Mouse (Mus musculus) CH12.LX (cell line): Measurements from ENCODE around the gene Asb16. TPM values are rescaled to one million over a fixed set of nuclear protein-coding genes. Genes with fewer than 3 reads are reported as not detected.
A peak's percentile ranks its signal among the peaks of the same experiment; 100 is the strongest.

ENCODE experiments used
- DNase-seq: peaks from one replicate; pipeline ENCODE4 v3.0.0-alpha.2; 2013; ENCODE audit errors: extremely low read depth
- H3K27ac ChIP-seq: 2 replicates; pipeline ENCODE4 v1.5.1; 2012; ENCODE audit warnings: low read depth, mild to moderate bottlenecking, control low read depth, moderate library complexity; ENCODE audit not compliant: insufficient read depth
- H3K27me3 ChIP-seq: replicated peaks from 2 replicates; pipeline ENCODE3; 2012; ENCODE audit warnings: inconsistent platforms
- H3K36me3 ChIP-seq, 2 experiments: replicated peaks in 1 of 2; 2 replicates each; pipeline versions ENCODE3 to v1.6.1; 2012; ENCODE audit warnings: inconsistent platforms in 1 of 2, low read length in 1 of 2, mild to moderate bottlenecking in 1 of 2, mixed read lengths in 1 of 2, moderate library complexity in 1 of 2; ENCODE audit not compliant: control insufficient read depth in 1 of 2, insufficient read depth in 1 of 2
- H3K4me1 ChIP-seq, 2 experiments: 2 replicates each; pipeline ENCODE4 v1.6.1; 2012; ENCODE audit warnings: inconsistent platforms in 1 of 2, moderate library complexity in 1 of 2; ENCODE audit not compliant: insufficient read depth in 2 of 2, control insufficient read depth in 1 of 2
- H3K4me2 ChIP-seq: 2 replicates; pipeline ENCODE4 v1.6.1; 2012; ENCODE audit warnings: low read depth, mild to moderate bottlenecking, control low read depth; ENCODE audit not compliant: poor library complexity, insufficient read depth, severe bottlenecking
- H3K4me3 ChIP-seq, 3 experiments: fragments of 150-350 bp in 1 of 3; sonication (generic) in 1 of 3; replicated peaks in 1 of 3; 2 replicates each; pipeline versions ENCODE3 to v1.5.1; 2011 to 2012; ENCODE audit warnings: low read depth in 2 of 3, low read length in 2 of 3, mild to moderate bottlenecking in 2 of 3, moderate library complexity in 2 of 3, control low read depth in 1 of 3, improper control_type of control experiment in 1 of 3, inconsistent platforms in 1 of 3, mixed read lengths in 1 of 3; ENCODE audit not compliant: poor library complexity in 1 of 3
- H3K79me2 ChIP-seq: replicated peaks from 2 replicates; pipeline ENCODE4 v1.6.1; 2012; ENCODE audit warnings: mild to moderate bottlenecking, moderate library complexity; ENCODE audit not compliant: control insufficient read depth, poor library complexity, insufficient read depth, severe bottlenecking; ENCODE audit errors: extremely low read depth
- H3K9ac ChIP-seq: 2 replicates; pipeline ENCODE4 v1.6.1; 2012; ENCODE audit warnings: low read depth, mild to moderate bottlenecking, control low read depth, moderate library complexity; ENCODE audit not compliant: insufficient read depth
- H3K9me3 ChIP-seq: replicated peaks from 2 replicates; pipeline ENCODE3; 2012; ENCODE audit warnings: low read length, inconsistent platforms, mixed read lengths
- BHLHE40 ChIP-seq: IDR thresholded peaks from 2 replicates; pipeline ENCODE4 v1.6.1; 2011; ENCODE audit warnings: mild to moderate bottlenecking, low read depth, low read length, improper control_type of control experiment
- CHD1 ChIP-seq: IDR thresholded peaks from 2 replicates; pipeline ENCODE4 v1.6.1; 2012; ENCODE audit warnings: low read depth, low read length, improper control_type of control experiment, inconsistent platforms
- CHD2 ChIP-seq: IDR thresholded peaks from 2 replicates; pipeline ENCODE4 v1.6.1; 2011; ENCODE audit warnings: low read length, improper control_type of control experiment
- CTCF ChIP-seq, 2 experiments: IDR thresholded peaks in 1 of 2; conservative IDR thresholded peaks in 1 of 2; 2 replicates each; pipeline ENCODE4 v1.5.1; 2011 to 2012; ENCODE audit warnings: low read depth in 2 of 2, low read length in 2 of 2, improper control_type of control experiment in 1 of 2, inconsistent platforms in 1 of 2, mild to moderate bottlenecking in 1 of 2, moderate library complexity in 1 of 2
- E2F4 ChIP-seq: IDR thresholded peaks from 2 replicates; pipeline ENCODE4 v1.6.1; 2011; ENCODE audit warnings: low read depth, low read length, improper control_type of control experiment; ENCODE audit not compliant: insufficient replicate concordance
- ELF1 ChIP-seq: IDR thresholded peaks from 2 replicates; pipeline ENCODE4 v1.6.1; 2014; ENCODE audit warnings: low read depth, mild to moderate bottlenecking, inconsistent platforms, low read length, improper control_type of control experiment
- EP300 ChIP-seq: IDR thresholded peaks from 2 replicates; pipeline ENCODE4 v1.6.1; 2011; ENCODE audit warnings: low read length, improper control_type of control experiment
- ETS1 ChIP-seq: conservative IDR thresholded peaks from 2 replicates; pipeline ENCODE4 v1.6.1; 2012; ENCODE audit warnings: low read depth, mild to moderate bottlenecking, inconsistent platforms, low read length, improper control_type of control experiment, moderate library complexity
- GABPA ChIP-seq: IDR thresholded peaks from 2 replicates; pipeline ENCODE4 v1.6.1; 2012; ENCODE audit warnings: low read depth, low read length, improper control_type of control experiment, inconsistent platforms; ENCODE audit not compliant: insufficient replicate concordance
- HCFC1 ChIP-seq: IDR thresholded peaks from 2 replicates; pipeline ENCODE4 v1.6.1; 2012; ENCODE audit warnings: low read depth, mild to moderate bottlenecking, inconsistent platforms, low read length, improper control_type of control experiment
- IRF4 ChIP-seq: IDR thresholded peaks from 2 replicates; pipeline ENCODE4 v1.6.1; 2014; ENCODE audit warnings: low read depth, mild to moderate bottlenecking, inconsistent platforms, low read length, improper control_type of control experiment
- JUN ChIP-seq: IDR thresholded peaks from 2 replicates; pipeline ENCODE4 v1.6.1; 2011; ENCODE audit warnings: low read depth, mild to moderate bottlenecking, low read length, improper control_type of control experiment, moderate library complexity; ENCODE audit not compliant: insufficient read depth
- JUND ChIP-seq: conservative IDR thresholded peaks from 2 replicates; pipeline ENCODE4 v1.6.1; 2011; ENCODE audit warnings: low read depth, low read length, improper control_type of control experiment
- KAT2A ChIP-seq: IDR thresholded peaks from 2 replicates; pipeline ENCODE4 v1.6.1; 2012; ENCODE audit warnings: low read length, improper control_type of control experiment, inconsistent platforms; ENCODE audit not compliant: insufficient replicate concordance
- MAFK ChIP-seq: IDR thresholded peaks from 2 replicates; pipeline ENCODE4 v1.6.1; 2011; ENCODE audit warnings: low read length, improper control_type of control experiment; ENCODE audit not compliant: insufficient replicate concordance
- MAX ChIP-seq: IDR thresholded peaks from 2 replicates; pipeline ENCODE4 v1.6.1; 2011; ENCODE audit warnings: low read length, improper control_type of control experiment
- MAZ ChIP-seq: IDR thresholded peaks from 2 replicates; pipeline ENCODE4 v1.6.1; 2012; ENCODE audit warnings: low read depth, mild to moderate bottlenecking, inconsistent platforms, low read length, improper control_type of control experiment, moderate library complexity
- MEF2A ChIP-seq: IDR thresholded peaks from 2 replicates; pipeline ENCODE4 v1.6.1; 2014; ENCODE audit warnings: low read depth, mild to moderate bottlenecking, inconsistent platforms, low read length, improper control_type of control experiment, borderline replicate concordance
- MXI1 ChIP-seq: IDR thresholded peaks from 2 replicates; pipeline ENCODE4 v1.6.1; 2011; ENCODE audit warnings: mild to moderate bottlenecking, low read depth, low read length, improper control_type of control experiment
- MYC ChIP-seq: IDR thresholded peaks from 2 replicates; pipeline ENCODE4 v1.6.1; 2011; ENCODE audit warnings: low read depth, mild to moderate bottlenecking, improper control_type of control experiment, low read length
- NELFE ChIP-seq: IDR thresholded peaks from 2 replicates; pipeline ENCODE4 v1.6.1; 2011; ENCODE audit warnings: low read depth, low read length, improper control_type of control experiment
- NRF1 ChIP-seq: IDR thresholded peaks from 2 replicates; pipeline ENCODE4 v1.6.1; 2014; ENCODE audit warnings: low read depth, mild to moderate bottlenecking, inconsistent platforms, low read length, improper control_type of control experiment, moderate library complexity
- POLR2A ChIP-seq: IDR thresholded peaks from 2 replicates; pipeline ENCODE4 v1.6.1; 2011; ENCODE audit warnings: low read depth, mild to moderate bottlenecking, improper control_type of control experiment, low read length
- POLR2AphosphoS2 ChIP-seq: IDR thresholded peaks from 2 replicates; pipeline ENCODE4 v1.6.1; 2011; ENCODE audit warnings: low read depth, low read length, improper control_type of control experiment
- RAD21 ChIP-seq: IDR thresholded peaks from 2 replicates; pipeline ENCODE4 v1.6.1; 2011; ENCODE audit warnings: low read depth, mild to moderate bottlenecking, low read length, improper control_type of control experiment, moderate library complexity
- RCOR1 ChIP-seq: conservative IDR thresholded peaks from 2 replicates; pipeline ENCODE4 v1.6.1; 2012; ENCODE audit warnings: low read depth, mild to moderate bottlenecking, inconsistent platforms, low read length, improper control_type of control experiment
- SIN3A ChIP-seq: IDR thresholded peaks from 2 replicates; pipeline ENCODE4 v1.6.1; 2012; ENCODE audit warnings: low read length, improper control_type of control experiment, inconsistent platforms
- SMC3 ChIP-seq: IDR thresholded peaks from 2 replicates; pipeline ENCODE4 v1.6.1; 2011; ENCODE audit warnings: low read depth, low read length, improper control_type of control experiment
- TBP ChIP-seq: conservative IDR thresholded peaks from 2 replicates; pipeline ENCODE4 v1.6.1; 2011; ENCODE audit warnings: low read depth, low read length, improper control_type of control experiment
- TCF12 ChIP-seq: IDR thresholded peaks from 2 replicates; pipeline ENCODE4 v1.6.1; 2014; ENCODE audit warnings: low read depth, mild to moderate bottlenecking, inconsistent platforms, low read length, improper control_type of control experiment
- UBTF ChIP-seq: IDR thresholded peaks from 2 replicates; pipeline ENCODE4 v1.6.1; 2012; ENCODE audit warnings: low read depth, mild to moderate bottlenecking, inconsistent platforms, low read length, improper control_type of control experiment, moderate library complexity
- USF1 ChIP-seq: IDR thresholded peaks from 2 replicates; pipeline ENCODE4 v1.6.1; 2014; ENCODE audit warnings: low read depth, mild to moderate bottlenecking, inconsistent platforms, low read length, improper control_type of control experiment
- USF2 ChIP-seq: conservative IDR thresholded peaks from 2 replicates; pipeline ENCODE4 v1.6.1; 2011; ENCODE audit warnings: low read depth, low read length, improper control_type of control experiment
- ZC3H11A ChIP-seq: IDR thresholded peaks from 2 replicates; pipeline ENCODE4 v1.6.1; 2012; ENCODE audit warnings: low read depth, mild to moderate bottlenecking, inconsistent platforms, low read length, improper control_type of control experiment
- ZNF384 ChIP-seq: IDR thresholded peaks from 2 replicates; pipeline ENCODE4 v1.6.1; 2012; ENCODE audit warnings: low read depth, low read length, improper control_type of control experiment, inconsistent platforms
- dilution Hi-C: fragments of 300-500 bp; cut with MboI; formaldehyde crosslinking; loops from 2 replicates; pipeline ENCODE4 v1.14.3; 2020; ENCODE audit warnings: low sequenced_read_pairs; ENCODE audit not compliant: extremely low pct_unique_long_range_greater_than_20kb, extremely low pct_ligation_motif_present
- in situ Hi-C: fragments of 300-500 bp; cut with MboI; formaldehyde crosslinking; loops from 3 replicates; pipeline ENCODE4 v1.14.3; 2019; ENCODE audit warnings: low sequenced_read_pairs, low pct_ligation_motif_present, low pct_unique_long_range_greater_than_20kb, mixed read lengths
- polyA plus RNA-seq: library from polyadenylated mRNA; unstranded; fragments of >175 nt; gene quantifications from 2 replicates; pipeline ENCODE4 v1.2.1, GENCODE M21; 2012; ENCODE audit warnings: low read depth; ENCODE audit not compliant: insufficient read length
- total RNA-seq, 2 experiments: library from RNA; depleted of rRNA; stranded (reverse); fragments of 300-350 nt in 1 of 2; fragments of >200 nt in 1 of 2; gene quantifications; 2 replicates each; pipeline ENCODE4 v1.2.3; 2012 to 2014

The Asb16 gene
- total and polyA plus RNA-seq, 3 experiments: not detected

GRCm38 (mm10) chr11:102299839-102300238 is 31.3 kb downstream of the Asb16 start:
- DNase-seq: peak; percentile 87
- in situ Hi-C loops: loop anchor here (5.0 kb wide), 1 partner anchor 132 kb away; the partner anchor contains the start of gene Grn
- TF ChIP-seq MAX: peak; percentile 48; the same call in 1 of the 2 replicates
- TF ChIP-seq JUND: no peak
- TF ChIP-seq EP300: no peak
- TF ChIP-seq IRF4: no peak
- no peak for TF ChIP-seq BHLHE40
- no peak for TF ChIP-seq USF1
- TF ChIP-seq RCOR1: no peak
- TF ChIP-seq E2F4: no peak
- TF ChIP-seq SMC3: peak; percentile 66
- TF ChIP-seq MEF2A: no peak
- peak; percentile 66 for TF ChIP-seq RAD21
- no peak for TF ChIP-seq UBTF
- no peak for TF ChIP-seq TBP
- no peak for TF ChIP-seq HCFC1
- no peak for TF ChIP-seq CHD2
- TF ChIP-seq POLR2AphosphoS2: no peak
- TF ChIP-seq CTCF (conservative IDR thresholded peaks at IDR 0.05 in 1 of 2, IDR thresholded peaks at IDR 0.05 in 1 of 2; ENCODE audit: low read depth in 2 of 2, low read length in 2 of 2): peak; percentile 76 to 78
- TF ChIP-seq POLR2A: no peak
- TF ChIP-seq KAT2A: no peak
- TF ChIP-seq ELF1: no peak
- TF ChIP-seq ZC3H11A: no peak
- no peak for TF ChIP-seq CHD1
- TF ChIP-seq MYC: 0 out of 2 replicates have a peak, but pooled peaks have one; percentile 32
- TF ChIP-seq ZNF384: peak; percentile 97
- TF ChIP-seq NELFE: no peak
- no peak for TF ChIP-seq ETS1
- no peak for TF ChIP-seq GABPA
- TF ChIP-seq JUN: no peak
- no peak for TF ChIP-seq MAZ
- TF ChIP-seq SIN3A: no peak
- no peak for TF ChIP-seq MXI1
- TF ChIP-seq MAFK: no peak
- TF ChIP-seq NRF1: no peak
- no peak for TF ChIP-seq TCF12
- TF ChIP-seq USF2: no peak

More at GRCm38 (mm10) chr11:102299839-102300238, 31.3 kb downstream of the Asb16 start:
- no peak overlapping the region for H3K4me2 ChIP-seq
- no peak overlapping the region for H3K27ac ChIP-seq
- peaks cover 0 to 9% of the 10 kb centered on the region in 2 experiments for H3K36me3 ChIP-seq
- H3K9ac ChIP-seq: no peak overlapping the region
- dilution Hi-C loops: loop anchor here (25.0 kb wide), 1 partner anchor 112 kb away; the partner anchor contains the start of gene Slc25a39
- no peaks in the 10 kb centered on the region for H3K27me3 ChIP-seq
- H3K4me3 ChIP-seq: no peak overlapping the region
- H3K4me1 ChIP-seq: peaks cover 5 to 28% of the 10 kb centered on the region in 2 experiments; a peak in 3 of 4 replicates
- H3K9me3 ChIP-seq: peaks cover 2% of the 10 kb centered on the region
- H3K79me2 ChIP-seq: peaks cover 9% of the 10 kb centered on the region
